Mouse (Mus musculus) mouse trophoblast stem cell (cell line): Measurements from ENCODE around the gene Sae1.

Experiments used
- in situ Hi-C, 2 experiments: fragments of 300-500 bp; cut with MseI, MboI; formaldehyde crosslinking; loops; 2 replicates in 1 of 2; 3 replicates in 1 of 2; pipeline ENCODE4 v1.15.1; 2025

Gene Sae1

GRCm38 (mm10) chr7:16387160-16388041 is at the start of gene Sae1:
TSS of gene Sae1 (minus strand) at chr7:16387806.
- in situ Hi-C loops = no loop called here

- in situ Hi-C loops = no loop called here
Observed at GRCm38 (mm10) chr7:16435088-16435487, 47.5 kb upstream of the Sae1 start.

- in situ Hi-C loops = no loop called here
Observed at GRCm38 (mm10) chr7:16433352-16433971, 45.9 kb upstream of the Sae1 start.

GRCm38 (mm10) chr7:16426129-16426729 is 38.6 kb upstream of the Sae1 start:
- in situ Hi-C loops = no loop called here

- in situ Hi-C loops = no loop called here
Observed at GRCm38 (mm10) chr7:16425721-16426120, 38.1 kb upstream of the Sae1 start.

- in situ Hi-C loops = no loop called here
Observed at GRCm38 (mm10) chr7:16423731-16424130, 36.1 kb upstream of the Sae1 start.

- in situ Hi-C loops = no loop called here
Observed at GRCm38 (mm10) chr7:16422222-16422856, 34.7 kb upstream of the Sae1 start.

GRCm38 (mm10) chr7:16420493-16421118 is 33.0 kb upstream of the Sae1 start:
- in situ Hi-C loops = no loop called here

GRCm38 (mm10) chr7:16418713-16419112 is 31.1 kb upstream of the Sae1 start:
- in situ Hi-C loops = no loop called here

GRCm38 (mm10) chr7:16417141-16417771 is 29.6 kb upstream of the Sae1 start:
- in situ Hi-C loops = no loop called here

GRCm38 (mm10) chr7:16415426-16415825 is 27.8 kb upstream of the Sae1 start:
- in situ Hi-C loops = no loop called here

- in situ Hi-C loops = no loop called here
Observed at GRCm38 (mm10) chr7:16412930-16413329, 25.3 kb upstream of the Sae1 start.

GRCm38 (mm10) chr7:16412220-16412896 is 24.8 kb upstream of the Sae1 start:
- in situ Hi-C loops = no loop called here

GRCm38 (mm10) chr7:16411100-16411499 is 23.5 kb upstream of the Sae1 start:
- in situ Hi-C loops = no loop called here

GRCm38 (mm10) chr7:16406978-16407377 is 19.4 kb upstream of the Sae1 start:
- in situ Hi-C loops = no loop called here

GRCm38 (mm10) chr7:16405516-16406351 is 18.1 kb upstream of the Sae1 start:
- in situ Hi-C loops = no loop called here

GRCm38 (mm10) chr7:16405073-16405455 is 17.5 kb upstream of the Sae1 start:
- in situ Hi-C loops = no loop called here

GRCm38 (mm10) chr7:16404315-16405072 is 16.9 kb upstream of the Sae1 start:
- in situ Hi-C loops = no loop called here
